Mouse (Mus musculus) erythroblast, embryonic 14.5 days (primary cell): ENCODE measurements around the gene Hoxb4.

Source experiments
- GATA1 ChIP-seq: IDR thresholded peaks from 2 replicates; pipeline ENCODE4 v1.6.1; 2012; ENCODE audit warnings: low read length, inconsistent platforms, mixed read lengths
- TAL1 ChIP-seq: IDR thresholded peaks from 3 replicates; pipeline ENCODE4 v1.6.1; 2012; ENCODE audit warnings: low read length, inconsistent platforms, mixed read lengths

- TF ChIP-seq GATA1 (no peak), TAL1 (no peak)
Measured at GRCm38 (mm10) chr11:96292565-96293301, 25.3 kb upstream of the Hoxb4 start.
